Mouse (Mus musculus) heart, embryonic 14.5 days (tissue): ENCODE measurements around the gene Msx2. TPM values are rescaled to one million over a fixed set of nuclear protein-coding genes. Genes with fewer than 3 reads are reported as not detected.

ENCODE experiments used
- ATAC-seq: fragments of 200-750 bp; cut with Nextera tagmentation; 2 replicates; pipeline ENCODE4 v1.8.0; 2017; ENCODE audit warnings: low read depth, moderate TSS enrichment; ENCODE audit not compliant: insufficient number of reproducible peaks, insufficient read depth, low FRiP score
- H3K27ac ChIP-seq, 2 experiments: fragments of 200-500 bp in 1 of 2; fragments of 300-500 bp in 1 of 2; sonication (generic) in 1 of 2; replicated peaks in 1 of 2; 2 replicates each; pipeline ENCODE4 v1.5.1; 2012 to 2014; ENCODE audit warnings: low read depth in 2 of 2, low read length in 2 of 2, control low read depth in 1 of 2, mild to moderate bottlenecking in 1 of 2, mixed read lengths in 1 of 2; ENCODE audit not compliant: control insufficient read depth in 1 of 2, insufficient read depth in 1 of 2
- H3K27me3 ChIP-seq: fragments of 300-500 bp; sonication (generic); 2 replicates; pipeline ENCODE4 v1.6.1; 2014; ENCODE audit warnings: mild to moderate bottlenecking, low read length, control low read depth; ENCODE audit not compliant: control insufficient read depth, insufficient read depth
- H3K36me3 ChIP-seq: fragments of 300-500 bp; sonication (generic); 2 replicates; pipeline ENCODE4 v1.6.1; 2014; ENCODE audit warnings: mild to moderate bottlenecking, control low read depth, low read length, mixed read lengths; ENCODE audit not compliant: control insufficient read depth, insufficient read depth
- H3K4me1 ChIP-seq, 2 experiments: fragments of 200-500 bp in 1 of 2; fragments of 300-500 bp in 1 of 2; sonication (generic) in 1 of 2; 2 replicates each; pipeline ENCODE4 v1.6.1; 2012 to 2014; ENCODE audit warnings: low read length in 2 of 2, control low read depth in 1 of 2, mixed read lengths in 1 of 2; ENCODE audit not compliant: control insufficient read depth in 2 of 2, insufficient read depth in 2 of 2
- H3K4me2 ChIP-seq: fragments of 300-500 bp; sonication (generic); 2 replicates; pipeline ENCODE4 v1.6.1; 2014; ENCODE audit warnings: mild to moderate bottlenecking, low read length
- H3K4me3 ChIP-seq, 2 experiments: fragments of 200-500 bp in 1 of 2; fragments of 300-500 bp in 1 of 2; sonication (generic) in 1 of 2; 2 replicates each; pipeline ENCODE4 v1.5.1; 2012 to 2014; ENCODE audit warnings: low read length in 2 of 2, mild to moderate bottlenecking in 2 of 2, control low read depth in 1 of 2, low read depth in 1 of 2, moderate library complexity in 1 of 2; ENCODE audit not compliant: control insufficient read depth in 1 of 2, insufficient read depth in 1 of 2
- H3K9ac ChIP-seq: fragments of 300-500 bp; sonication (generic); 2 replicates; pipeline ENCODE4 v1.6.1; 2014; ENCODE audit warnings: mild to moderate bottlenecking, low read length
- H3K9me3 ChIP-seq: fragments of 300-500 bp; sonication (generic); 2 replicates; pipeline ENCODE4 v1.6.1; 2016; ENCODE audit warnings: low read length, control low read depth; ENCODE audit not compliant: control insufficient read depth
- WGBS: fragments of 180-500 bp; shearing (Covaris S2); extraction: QIAGEN DNeasy Blood & Tissue Kit; methylation state at CpG from one replicate; pipeline ENCODE4 v1.1.7; 2014; 5-methylcytosine and 5-hydroxymethylcytosine counted together
- polyA plus RNA-seq: library from polyadenylated mRNA; unstranded; fragments of >200 nt; fragmentation: Nextera tagmentation; extraction: Ambion mirVana; gene quantifications from 2 replicates; pipeline ENCODE4 v1.2.1, GENCODE M21; 2014

The Msx2 gene
- polyA plus RNA-seq, 1 experiment from 2014 or later = 2.8 TPM

DNA sequence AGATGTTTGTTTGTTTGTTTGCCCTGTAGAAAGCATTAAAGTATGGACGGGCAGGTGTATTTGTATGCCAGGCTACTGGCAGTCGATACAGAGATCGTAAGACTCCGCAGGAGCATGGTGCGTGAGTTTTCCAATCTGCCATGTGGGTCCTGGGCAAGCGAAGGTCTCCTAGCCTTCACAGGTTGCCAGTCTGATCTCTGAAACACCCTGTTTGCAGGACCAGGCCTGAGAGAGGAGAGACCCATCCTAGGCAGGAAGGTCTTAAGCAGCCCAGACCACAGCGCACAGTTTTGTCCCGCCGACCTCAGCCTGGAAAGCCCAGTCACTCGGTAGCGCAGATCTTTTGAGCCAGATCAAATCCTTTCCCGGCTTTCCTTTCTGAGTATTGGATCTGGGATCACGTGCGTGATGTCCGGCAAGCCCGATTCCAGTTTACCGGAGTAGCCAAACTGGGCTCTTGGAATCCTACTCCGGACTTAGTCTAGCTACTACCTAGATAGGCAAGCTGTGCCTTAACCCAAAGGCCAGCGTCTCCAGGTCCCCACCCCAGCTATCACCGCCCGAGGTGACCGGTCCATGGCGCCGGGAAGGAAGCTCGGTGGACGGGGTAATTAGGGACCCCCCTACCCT is 7.6 kb downstream of the Msx2 start:
- no peak overlapping the region for H3K27ac ChIP-seq
- peak overlapping the region; percentile 33 to 35 for H3K4me3 ChIP-seq
- peak overlapping the region; percentile 64 for H3K4me2 ChIP-seq
- no peak for ATAC-seq
- peak overlapping the region; percentile 44; the same call in 1 of the 2 replicates for H3K9ac ChIP-seq
- WGBS = 9% methylated on average over 26 of the region's 26 CpGs
- no peaks in the 10 kb centered on the region for H3K36me3 ChIP-seq
- H3K9me3 ChIP-seq = no peaks in the 10 kb centered on the region
- H3K4me1 ChIP-seq = peaks cover 9 to 25% of the 10 kb centered on the region in 2 experiments; a peak in 2 of 4 replicates
- peaks cover 95% of the 10 kb centered on the region for H3K27me3 ChIP-seq

DNA sequence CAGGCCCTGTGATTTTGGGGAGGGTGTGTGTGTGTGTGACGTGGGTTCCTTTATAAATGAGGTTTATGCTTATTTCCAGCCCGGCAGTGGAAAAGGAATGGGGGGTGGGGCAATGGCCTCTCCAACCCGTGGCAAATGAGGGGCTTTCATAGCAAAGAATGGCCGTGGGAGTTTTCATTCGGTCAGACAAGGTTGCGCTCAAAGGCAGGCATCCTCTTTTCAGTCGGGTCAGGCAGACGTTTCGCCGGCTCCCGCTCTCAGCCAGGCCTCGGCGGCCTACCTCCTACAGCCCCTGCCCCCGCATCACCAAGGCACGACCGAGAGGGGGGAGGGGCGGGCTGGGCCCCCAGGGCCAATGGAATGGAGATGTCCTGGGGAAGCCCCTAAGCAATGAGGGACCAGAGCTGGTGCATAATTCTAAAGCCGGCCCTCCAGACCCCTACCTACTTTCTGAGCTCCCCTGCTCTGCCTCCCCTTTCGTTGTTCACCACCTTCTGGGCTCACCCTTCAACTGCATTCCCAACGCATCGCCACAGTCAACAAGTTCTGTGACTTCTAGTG is 8.4 kb downstream of the Msx2 start:
- Histone ChIP-seq H3K4me3 (peak overlapping the region; percentile 10 to 33; a peak in 2 of 4 replicates), H3K4me2 (peak overlapping the region; percentile 64)

DNA sequence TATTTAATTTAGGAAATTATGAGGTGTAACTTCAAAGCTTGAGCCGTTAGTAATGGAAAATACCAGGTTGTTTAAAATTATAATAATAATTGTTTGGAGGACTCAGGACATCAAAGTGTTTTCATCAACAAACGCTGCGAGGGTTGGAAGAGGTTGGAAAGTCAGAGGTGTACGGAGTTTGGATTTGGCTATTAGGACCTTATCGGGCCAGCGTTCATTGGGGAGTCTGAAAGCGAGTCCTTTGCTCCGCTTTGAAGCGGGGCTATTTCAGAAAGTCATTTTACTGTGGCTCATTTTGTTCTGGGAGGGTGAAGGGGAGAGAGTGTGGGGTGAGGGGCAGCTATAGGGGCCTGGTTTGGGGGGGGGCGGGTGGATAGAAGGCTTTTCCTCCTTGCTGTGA is 8.9 kb downstream of the Msx2 start:
- Histone ChIP-seq H3K4me3 (no peak overlapping the region; a peak in 1 of 4 replicates), H3K9me3 (no peaks in the 10 kb centered on the region), H3K27ac (no peak overlapping the region), H3K9ac (no peak overlapping the region), H3K4me1 (peaks cover 9 to 25% of the 10 kb centered on the region in 2 experiments; a peak in 2 of 4 replicates), H3K27me3 (peaks cover 86% of the 10 kb centered on the region), H3K4me2 (peak overlapping the region; percentile 64; the same call in 1 of the 2 replicates), H3K36me3 (no peaks in the 10 kb centered on the region)
- no peak for ATAC-seq
- WGBS = 22% methylated on average over 10 of the region's 10 CpGs

More for the DNA sequence above, 8.4 kb downstream of the Msx2 start:
- no peaks in the 10 kb centered on the region for H3K36me3 ChIP-seq
- H3K9me3 ChIP-seq = no peaks in the 10 kb centered on the region
- peaks cover 92% of the 10 kb centered on the region for H3K27me3 ChIP-seq
- 0 out of 2 replicates have a peak overlapping the region, but pooled peaks have one; percentile 25 for H3K9ac ChIP-seq
- WGBS = 9% methylated on average over 18 of the region's 21 CpGs
- ATAC-seq = no peak
- peak overlapping the region in 1 of 2 experiments; percentile 34; a peak in 1 of 4 replicates for H3K27ac ChIP-seq
- H3K4me1 ChIP-seq = peaks cover 9 to 25% of the 10 kb centered on the region in 2 experiments; a peak in 2 of 4 replicates

DNA sequence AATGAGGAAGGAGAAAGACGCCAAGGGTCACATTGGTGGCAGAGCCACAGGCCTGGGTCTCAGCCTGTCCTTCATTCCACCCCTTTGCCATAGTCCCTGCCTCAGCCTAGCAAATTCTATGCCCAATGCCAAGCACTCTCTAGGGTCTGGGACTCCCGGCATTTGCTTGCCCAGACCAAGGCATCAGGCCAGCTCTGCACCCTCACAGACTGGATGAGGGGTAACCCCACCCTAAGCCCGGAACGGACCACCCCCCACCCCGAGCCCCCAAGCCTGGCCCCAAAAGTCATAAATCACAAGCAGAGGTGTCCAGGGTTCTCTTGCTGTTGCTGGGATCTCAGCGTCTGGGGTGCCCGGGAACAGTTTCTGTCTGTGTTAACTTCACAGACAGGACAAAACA is 9.8 kb downstream of the Msx2 start:
- Histone ChIP-seq H3K27me3 (peaks cover 78% of the 10 kb centered on the region), H3K36me3 (no peaks in the 10 kb centered on the region), H3K4me3 (peak overlapping the region; percentile 37 to 45; a peak in 3 of 4 replicates), H3K27ac (no peak overlapping the region), H3K4me2 (peak overlapping the region; percentile 74), H3K9me3 (no peaks in the 10 kb centered on the region), H3K9ac (peak overlapping the region; percentile 58; the same call in 1 of the 2 replicates), H3K4me1 (peaks cover 9 to 25% of the 10 kb centered on the region in 2 experiments; a peak in 2 of 4 replicates)
- 11% methylated on average over 7 of the region's 7 CpGs for WGBS
- no peak for ATAC-seq

DNA sequence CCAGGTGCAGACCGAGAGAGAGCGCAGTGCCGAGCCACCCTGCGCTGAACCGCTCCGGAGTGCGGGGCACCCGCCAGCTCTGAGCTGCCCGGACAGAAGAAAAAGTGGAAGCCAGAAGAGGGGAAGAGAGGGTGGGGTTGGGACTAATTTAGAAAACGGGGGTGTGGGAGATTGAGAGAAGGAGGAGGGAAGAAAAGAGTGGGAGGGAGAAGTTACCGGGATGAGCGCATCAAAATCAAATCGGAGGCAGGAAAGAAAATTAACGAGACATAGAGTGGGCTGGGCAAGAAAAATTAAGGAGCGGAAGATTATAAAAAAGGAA is 10.3 kb downstream of the Msx2 start:
- H3K4me2 ChIP-seq = peak overlapping the region; percentile 74
- H3K9ac ChIP-seq = peak overlapping the region; percentile 58
- peak overlapping the region; percentile 37 to 45 for H3K4me3 ChIP-seq
- H3K27ac ChIP-seq = no peak overlapping the region
- no peaks in the 10 kb centered on the region for H3K9me3 ChIP-seq
- H3K27me3 ChIP-seq = peaks cover 78% of the 10 kb centered on the region
- no peaks in the 10 kb centered on the region for H3K36me3 ChIP-seq
- ATAC-seq = no peak; the same call in 1 of the 2 replicates
- H3K4me1 ChIP-seq = peaks cover 9 to 25% of the 10 kb centered on the region in 2 experiments; a peak in 2 of 4 replicates
- WGBS = 1% methylated on average over 15 of the region's 15 CpGs

DNA sequence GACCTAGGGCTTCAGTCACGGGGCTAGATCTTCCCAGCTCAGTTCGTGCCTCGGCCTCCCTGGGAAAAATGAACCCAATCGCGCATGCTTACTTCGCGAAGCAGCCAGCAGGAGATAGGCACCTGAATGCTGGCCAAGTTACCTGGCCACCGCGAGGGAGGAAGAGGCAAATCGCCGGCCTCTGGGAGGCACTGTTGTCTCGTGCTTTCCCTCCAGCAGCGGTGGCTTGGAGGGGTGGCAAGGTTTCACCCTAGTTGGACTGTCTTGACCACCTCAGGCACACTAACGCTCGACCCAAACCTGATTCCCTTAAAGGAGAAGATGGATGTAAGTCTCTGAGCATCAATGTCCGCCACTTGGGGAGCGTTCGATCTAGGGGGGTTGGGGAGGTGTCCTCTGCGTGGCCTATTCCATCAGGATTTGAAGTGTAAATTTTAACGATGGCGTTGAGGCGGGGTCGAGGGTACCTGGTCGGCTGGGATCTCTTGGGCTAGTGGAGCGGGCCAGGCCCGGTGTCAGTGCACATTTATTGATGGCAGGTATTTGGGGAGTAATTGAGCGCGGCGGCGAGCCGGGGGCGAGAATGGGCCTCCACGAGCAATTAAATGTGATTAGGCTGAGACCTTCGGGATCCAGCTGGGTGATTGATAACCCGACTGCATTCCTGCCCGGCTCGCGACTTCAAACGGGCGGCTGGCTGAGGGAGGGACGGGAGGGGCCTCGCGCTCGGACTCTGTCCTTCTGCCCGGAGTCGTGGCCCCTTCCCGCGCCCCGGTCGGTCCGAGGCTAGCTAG is 10.8 kb downstream of the Msx2 start:
- Histone ChIP-seq H3K36me3 (no peaks in the 10 kb centered on the region), H3K4me1 (peaks cover 9 to 25% of the 10 kb centered on the region in 2 experiments; a peak in 2 of 4 replicates), H3K4me2 (peak overlapping the region; percentile 74), H3K27ac (no peak overlapping the region), H3K9me3 (no peaks in the 10 kb centered on the region), H3K4me3 (peak overlapping the region; percentile 37 to 45), H3K27me3 (peaks cover 73% of the 10 kb centered on the region), H3K9ac (peak overlapping the region; percentile 58)
- ATAC-seq = no peak
- under 1% methylated on average over 51 of the region's 51 CpGs for WGBS

DNA sequence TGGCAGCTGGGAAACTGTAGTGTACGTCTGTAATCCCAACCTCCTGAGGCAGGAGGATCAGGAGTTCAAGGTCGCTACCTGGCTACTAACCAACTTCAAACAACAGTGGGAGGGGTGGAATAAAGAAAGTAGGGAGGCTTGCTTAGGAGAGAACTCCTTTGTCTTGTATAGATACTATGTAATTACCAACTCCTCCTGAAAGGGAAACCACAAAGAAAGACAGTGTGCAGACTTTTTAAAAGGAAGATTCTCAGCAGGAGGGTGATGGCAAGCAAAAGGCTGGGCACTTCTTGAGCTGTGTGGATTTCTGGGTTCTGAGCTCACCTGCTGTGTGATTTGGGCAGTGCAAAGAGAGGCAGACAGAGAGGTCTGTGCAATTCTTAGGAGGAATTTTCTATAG is 11.5 kb downstream of the Msx2 start:
- H3K27ac ChIP-seq = no peak overlapping the region
- no peaks in the 10 kb centered on the region for H3K9me3 ChIP-seq
- no peak for ATAC-seq
- no peak overlapping the region for H3K4me2 ChIP-seq
- no peak overlapping the region for H3K4me3 ChIP-seq
- 50% methylated on average over 2 of the region's 2 CpGs for WGBS
- H3K27me3 ChIP-seq = peaks cover 67% of the 10 kb centered on the region
- no peak overlapping the region for H3K9ac ChIP-seq
- no peaks in the 10 kb centered on the region for H3K36me3 ChIP-seq
- H3K4me1 ChIP-seq = peaks cover 9 to 25% of the 10 kb centered on the region in 2 experiments; a peak in 2 of 4 replicates
